12 mouse cellular contexts compared by ENCODE assay signal in genomic region chr10:45584311-45585102, GRCm38 (mm10). TPM values are rescaled to one million over a fixed set of nuclear protein-coding genes. Genes with fewer than 3 reads are reported as not detected.
A peak's percentile ranks its signal among the peaks of the same experiment; 100 is the strongest.
DNase-seq lines count a peak whose midpoint lies in the region; ATAC-seq and TF ChIP-seq lines count a peak whose summit lies in the region.
"Had no signal": no experiment of that assay in that cellular context is flagged by ENCODE, and none has a peak within 500 bp of the region (broad histone marks: within the 10 kb centered on the region; RNA-seq: fewer than 3 reads in every experiment).

No protein-coding gene starts in this region.

- no peaks in the 10 kb centered on the region for H3K27me3 ChIP-seq in stomach, embryonic 14.5 days (ENCODE audit: control insufficient read depth, insufficient read depth, low read length)
- no peaks in the 10 kb centered on the region for H3K27me3 ChIP-seq in stomach, postnatal 0 days (ENCODE audit: control insufficient read depth, insufficient read depth, low read length)
- no peaks in the 10 kb centered on the region for H3K27me3 ChIP-seq in liver, embryonic 16.5 days (ENCODE audit: control insufficient read depth, insufficient read depth, low read depth, low read length)
- no peaks in the 10 kb centered on the region for H3K27me3 ChIP-seq in stomach, embryonic 16.5 days (ENCODE audit: control insufficient read depth, insufficient read depth, low read length)
- H3K27me3 ChIP-seq: heart, embryonic 15.5 days had no signal

- H3K27ac ChIP-seq in stomach, embryonic 14.5 days (ENCODE audit: low read length) = no peak overlapping the region
- H3K27ac ChIP-seq in stomach, postnatal 0 days (replicated peaks) = no peak overlapping the region
- peak overlapping the region; percentile 99 for H3K27ac ChIP-seq in liver, embryonic 16.5 days (ENCODE audit: low read length)
- no peak overlapping the region for H3K27ac ChIP-seq in stomach, embryonic 16.5 days (ENCODE audit: low read length)
- H3K27ac ChIP-seq: heart, embryonic 15.5 days had no signal

- DNase-seq in frontal cortex, postnatal 36 days (ENCODE audit: low spot score in 2 of 2) = no peak
- no peak for DNase-seq in stomach, postnatal 0 days (ENCODE audit: low spot score)
- DNase-seq in frontal cortex, postnatal 10 days (ENCODE audit: low spot score in 2 of 2) = no peak
- DNase-seq in layer of hippocampus, postnatal 10 days (ENCODE audit: low spot score in 2 of 2) = no peak
- DNase-seq: adrenal gland, adult 8-10 months; cerebellum, adult 8-10 months; kidney, adult 11 months had no signal

- H3K9ac ChIP-seq in stomach, embryonic 14.5 days (replicated peaks; ENCODE audit: low read depth, low read length) = no peak overlapping the region
- H3K9ac ChIP-seq in stomach, postnatal 0 days (ENCODE audit: low read length) = no peak overlapping the region
- peak overlapping the region; percentile 74 for H3K9ac ChIP-seq in liver, embryonic 16.5 days (ENCODE audit: low read depth, low read length)
- no peak overlapping the region for H3K9ac ChIP-seq in stomach, embryonic 16.5 days (ENCODE audit: low read length)
- H3K9ac ChIP-seq: heart, embryonic 15.5 days had no signal

- no peaks in the 10 kb centered on the region for H3K36me3 ChIP-seq in stomach, embryonic 14.5 days (ENCODE audit: control insufficient read depth, insufficient read depth, low read length)
- no peaks in the 10 kb centered on the region for H3K36me3 ChIP-seq in stomach, postnatal 0 days (ENCODE audit: control insufficient read depth, insufficient read depth, low read length)
- H3K36me3 ChIP-seq in liver, embryonic 16.5 days (ENCODE audit: control insufficient read depth, insufficient read depth) = peaks cover 2% of the 10 kb centered on the region; the same call in 1 of the 2 replicates
- H3K36me3 ChIP-seq in stomach, embryonic 16.5 days (ENCODE audit: control insufficient read depth, insufficient read depth, low read length) = no peaks in the 10 kb centered on the region
- H3K36me3 ChIP-seq: heart, embryonic 15.5 days had no signal

- no peak overlapping the region for H3K4me2 ChIP-seq in stomach, embryonic 14.5 days (replicated peaks; ENCODE audit: low read depth, low read length)
- no peak overlapping the region for H3K4me2 ChIP-seq in stomach, postnatal 0 days (replicated peaks; ENCODE audit: low read depth)
- peak overlapping the region; percentile 58 for H3K4me2 ChIP-seq in liver, embryonic 16.5 days (ENCODE audit: low read depth, low read length)
- no peak overlapping the region for H3K4me2 ChIP-seq in stomach, embryonic 16.5 days (ENCODE audit: low read depth, low read length)
- H3K4me2 ChIP-seq: heart, embryonic 15.5 days had no signal

- no peak for TF ChIP-seq CTCF in stomach, postnatal 0 days (IDR thresholded peaks at IDR 0.05; ENCODE audit: low read depth)

- H3K4me1 ChIP-seq in stomach, embryonic 14.5 days (ENCODE audit: control insufficient read depth, insufficient read depth, low read length) = no peaks in the 10 kb centered on the region
- no peaks in the 10 kb centered on the region for H3K4me1 ChIP-seq in stomach, postnatal 0 days (replicated peaks; ENCODE audit: control insufficient read depth, insufficient read depth)
- H3K4me1 ChIP-seq in liver, embryonic 16.5 days (ENCODE audit: control insufficient read depth, low read depth, low read length) = peaks cover 36% of the 10 kb centered on the region
- H3K4me1 ChIP-seq in stomach, embryonic 16.5 days (ENCODE audit: control insufficient read depth, insufficient read depth, low read length) = no peaks in the 10 kb centered on the region
- H3K4me1 ChIP-seq: heart, embryonic 15.5 days had no signal

- H3K9me3 ChIP-seq in stomach, embryonic 14.5 days (ENCODE audit: control insufficient read depth, low read depth, low read length) = no peaks in the 10 kb centered on the region
- H3K9me3 ChIP-seq in stomach, postnatal 0 days (ENCODE audit: control insufficient read depth, low read length) = no peaks in the 10 kb centered on the region
- H3K9me3 ChIP-seq in liver, embryonic 16.5 days (replicated peaks; ENCODE audit: control insufficient read depth, low read length) = no peaks in the 10 kb centered on the region
- no peaks in the 10 kb centered on the region for H3K9me3 ChIP-seq in stomach, embryonic 16.5 days (replicated peaks; ENCODE audit: control insufficient read depth, low read length)
- H3K9me3 ChIP-seq: heart, embryonic 15.5 days had no signal

- TF ChIP-seq EP300 in stomach, postnatal 0 days (optimal IDR thresholded peaks at IDR 0.05) = no peak

- H3K4me3 ChIP-seq in stomach, embryonic 14.5 days (ENCODE audit: low read depth, low read length) = no peak overlapping the region
- no peak overlapping the region for H3K4me3 ChIP-seq in stomach, postnatal 0 days (ENCODE audit: low read depth, low read length)
- peak overlapping the region; percentile 44 for H3K4me3 ChIP-seq in liver, embryonic 16.5 days (ENCODE audit: low read depth, low read length)
- H3K4me3 ChIP-seq in stomach, embryonic 16.5 days (replicated peaks; ENCODE audit: low read length) = no peak overlapping the region
- H3K4me3 ChIP-seq: heart, embryonic 15.5 days had no signal

- whole genome bisulfite sequencing in stomach, embryonic 14.5 days = 88% methylated on average over 12 of the region's 12 CpGs
- WGBS in stomach, postnatal 0 days = 89% methylated on average over 12 of the region's 12 CpGs
- WGBS in liver, embryonic 16.5 days (ENCODE audit: insufficient replicate concordance) = 22% methylated on average over 12 of the region's 12 CpGs
- WGBS in stomach, embryonic 16.5 days = 87% methylated on average over 12 of the region's 12 CpGs

- ATAC-seq in frontal cortex, adult (ENCODE audit: low TSS enrichment) = peak; percentile 50
- peak; percentile 89; the same call in 1 of the 2 replicates for ATAC-seq in stomach, embryonic 14.5 days (ENCODE audit: insufficient number of reproducible peaks, insufficient read depth, low FRiP score, low read depth)
- ATAC-seq in stomach, postnatal 0 days (ENCODE audit: low FRiP score, low TSS enrichment) = no peak
- peak; percentile 99 for ATAC-seq in liver, embryonic 16.5 days (ENCODE audit: low read depth)
- ATAC-seq in stomach, embryonic 16.5 days (ENCODE audit: insufficient read depth, low FRiP score) = peak; percentile 77; the same call in 1 of the 2 replicates

RNA-seq across cellular contexts. Expression of gene Hace1, which starts 6.9 kb away (rescaled TPM):
- 18.6 and 24.0 TPM in 2 replicates for polyA plus RNA-seq in stomach, embryonic 14.5 days (2014; fragmentation: Nextera tagmentation; extraction: Ambion mirVana)
- polyA plus RNA-seq in stomach, postnatal 0 days (2015; fragmentation: Nextera tagmentation; extraction: Ambion mirVana) = 13.6 and 13.7 TPM in 2 replicates
- polyA plus RNA-seq in liver, embryonic 16.5 days (2015; fragmentation: Nextera tagmentation; extraction: Ambion mirVana) = 33.3 and 33.6 TPM in 2 replicates
- 16.7 and 21.5 TPM in 2 replicates for polyA plus RNA-seq in stomach, embryonic 16.5 days (2015; fragmentation: Nextera tagmentation; extraction: Ambion mirVana)
- 10 to 100 TPM; 23.2 to 24.7 TPM for total RNA-seq in layer of hippocampus, postnatal 10 days (2021)
